Mouse (Mus musculus): ENCODE data around the gene Pspn. TPM values are rescaled to one million over a fixed set of nuclear protein-coding genes. Genes with fewer than 3 reads are reported as not detected.

Gene Pspn
- total RNA-seq, 2 experiments from 2014 or later = not detected

DNA sequence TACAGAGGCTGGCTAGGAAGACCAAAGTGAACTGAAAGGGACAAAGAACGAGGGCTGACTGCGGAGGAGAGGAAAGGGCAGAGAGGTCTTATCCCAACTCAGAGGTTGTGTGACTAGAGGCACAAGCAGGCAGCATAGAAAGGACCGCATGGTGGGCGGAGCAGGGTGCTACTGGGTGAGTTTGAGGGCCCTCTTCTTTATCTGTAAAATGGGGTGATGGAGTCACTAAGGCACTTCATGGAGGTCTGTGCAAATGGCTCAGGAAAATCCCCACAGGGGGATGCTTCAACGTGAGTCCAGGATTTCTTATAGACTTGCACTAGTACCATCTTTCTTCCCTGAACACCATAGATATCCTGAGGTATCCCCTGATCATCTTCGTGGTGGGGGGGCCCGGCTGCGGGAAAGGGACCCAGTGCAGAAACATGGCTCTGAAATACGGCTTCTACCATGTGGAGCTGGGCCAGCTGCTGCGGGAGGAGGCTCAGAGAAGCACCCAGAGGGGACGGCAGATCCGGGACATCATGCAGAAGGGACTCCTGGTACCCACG lies 12.5 kb upstream of the Pspn start:
- Histone ChIP-seq H3K4me3 (peak overlapping the region; percentile 73), H3K27ac (peak overlapping the region; percentile 97)
- DNase-seq (ENCODE audit: low spot score in 2 of 2) = no peak
- TF ChIP-seq CTCF (conservative IDR thresholded peaks at IDR 0.05) = no peak

GRCm38 (mm10) chr17:57011236-57012141 lies 11.7 kb upstream of the Pspn start, which contains the start of the genes Gtf2f1 and Gm17949:
TSS of gene Gtf2f1 (minus strand) at chr17:57011288.
TSS of gene Gm17949 (plus strand) at chr17:57011469.
- Histone ChIP-seq H3K27ac (peak within 1 kb of the TSS; percentile 97), H3K4me3 (peak within 1 kb of the TSS; percentile 73)
- DNase-seq (ENCODE audit: low spot score in 2 of 2) = peak; percentile 93 to 94
- TF ChIP-seq CTCF (conservative IDR thresholded peaks at IDR 0.05) = peak; percentile 18; the same call in 1 of the 2 replicates

DNA sequence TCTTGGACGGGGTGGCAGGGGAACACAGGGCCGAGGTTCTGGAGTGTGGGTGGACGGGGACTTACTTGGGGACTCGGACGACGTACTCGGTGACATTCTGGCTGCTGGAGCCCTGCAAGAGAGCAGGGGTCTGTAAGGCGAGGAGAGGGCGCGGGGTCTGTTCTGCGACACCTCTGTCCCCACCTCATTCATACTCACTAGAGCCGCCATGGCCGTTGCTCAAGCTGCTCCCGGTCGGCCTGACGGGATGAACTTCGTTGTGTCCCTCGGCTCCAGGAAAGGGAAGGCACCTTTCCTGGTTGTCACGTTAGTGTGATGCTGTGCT lies 11.1 kb upstream of the Pspn start:
- H3K4me3 ChIP-seq = peak overlapping the region; percentile 73
- no peak for DNase-seq (ENCODE audit: low spot score in 2 of 2)
- H3K27ac ChIP-seq = peak overlapping the region; percentile 97
- TF ChIP-seq CTCF (conservative IDR thresholded peaks at IDR 0.05) = no peak

DNA sequence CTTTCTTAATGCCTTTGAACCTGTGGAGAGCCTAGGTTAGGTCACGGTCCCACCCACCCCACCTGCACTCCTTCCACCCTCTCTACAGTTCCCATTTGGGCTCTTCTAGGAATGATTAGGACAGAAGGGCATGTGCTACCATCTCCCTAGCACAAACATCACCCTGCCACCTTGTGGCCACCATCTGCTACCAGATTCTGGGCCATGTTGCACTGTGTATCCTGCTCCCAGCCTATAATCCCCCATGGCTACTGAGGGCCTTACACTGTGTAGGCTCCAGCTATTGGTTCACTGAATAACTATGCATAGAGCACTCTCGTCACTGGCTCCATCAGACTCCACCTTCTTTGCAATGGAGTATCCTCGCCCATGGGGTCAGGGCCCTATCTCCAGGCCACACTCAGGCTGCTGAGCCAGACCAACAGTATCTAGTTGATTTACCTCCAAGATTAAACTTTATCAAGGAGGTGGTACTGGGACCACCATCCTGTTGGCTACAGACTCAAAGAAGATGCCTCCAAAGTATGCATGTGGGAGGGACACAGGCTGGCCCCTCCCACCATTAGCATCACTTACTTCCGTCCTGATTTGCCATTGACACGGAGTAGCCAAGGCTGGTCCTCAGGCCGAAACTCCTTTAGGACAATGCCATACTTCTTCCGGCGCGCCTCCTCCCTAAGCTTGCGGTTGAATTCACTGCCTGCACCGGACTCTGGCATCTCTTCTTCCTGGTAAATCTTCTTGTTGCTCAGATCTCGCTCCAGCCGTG lies 7.5 kb upstream of the Pspn start:
- Histone ChIP-seq H3K4me3 (no peak overlapping the region), H3K27ac (no peak overlapping the region)
- DNase-seq (ENCODE audit: low spot score in 2 of 2) = no peak
- TF ChIP-seq CTCF (conservative IDR thresholded peaks at IDR 0.05) = peak; percentile 47

- TF ChIP-seq CTCF (conservative IDR thresholded peaks at IDR 0.05) = no peak
- no peak for DNase-seq (ENCODE audit: low spot score in 2 of 2)
- H3K27ac ChIP-seq = no peak overlapping the region
- H3K4me3 ChIP-seq = no peak overlapping the region
Measured at GRCm38 (mm10) chr17:57003994-57004393, 4.2 kb upstream of the Pspn start.

DNA sequence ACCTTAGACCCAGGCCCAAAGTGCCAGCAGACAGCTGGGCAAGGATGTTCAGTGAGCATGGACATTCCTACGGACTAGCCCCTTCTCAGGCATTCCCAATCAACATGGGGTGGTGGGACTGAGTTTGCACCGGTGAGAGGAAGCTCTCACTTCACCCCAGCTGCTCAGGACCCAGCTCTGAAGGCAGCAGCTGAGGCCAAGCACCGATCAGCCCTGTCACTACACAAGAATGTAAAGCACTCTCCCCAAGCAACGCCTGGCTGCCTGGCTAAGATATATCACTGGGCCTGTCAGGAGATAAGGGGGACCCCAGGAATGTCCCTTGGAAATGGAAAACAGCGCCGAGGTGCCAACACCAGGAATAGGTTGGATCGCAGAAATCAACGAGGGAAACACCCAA lies 1.4 kb upstream of the Pspn start:
- DNase-seq (ENCODE audit: low spot score in 2 of 2) = no peak
- H3K4me3 ChIP-seq = no peak overlapping the region
- no peak overlapping the region for H3K27ac ChIP-seq
- TF ChIP-seq CTCF (conservative IDR thresholded peaks at IDR 0.05) = no peak

DNA sequence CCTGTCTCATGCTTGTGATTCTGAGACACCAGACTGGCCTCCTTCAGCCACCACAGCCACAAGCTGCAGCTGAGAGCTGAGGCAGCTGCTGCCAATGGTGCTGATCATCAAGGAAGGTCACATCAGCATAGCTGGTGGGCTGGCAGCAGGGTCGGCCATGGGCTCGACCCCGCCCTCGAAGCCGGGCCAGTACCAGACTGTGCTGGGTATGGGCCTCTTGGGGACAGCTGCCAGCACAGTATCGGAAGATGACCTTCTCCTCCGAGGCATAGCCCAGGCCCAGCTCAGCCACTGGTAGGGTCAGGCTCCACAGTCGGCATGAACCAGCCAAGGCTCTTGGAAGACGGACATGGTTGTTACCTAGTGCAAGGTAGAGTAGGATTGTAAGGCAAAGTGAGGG lies 404 bp downstream of the Pspn start:
- H3K4me3 ChIP-seq = no peak overlapping the region
- no peak overlapping the region for H3K27ac ChIP-seq
- TF ChIP-seq CTCF (conservative IDR thresholded peaks at IDR 0.05) = no peak
- DNase-seq (ENCODE audit: low spot score in 2 of 2) = no peak

DNA sequence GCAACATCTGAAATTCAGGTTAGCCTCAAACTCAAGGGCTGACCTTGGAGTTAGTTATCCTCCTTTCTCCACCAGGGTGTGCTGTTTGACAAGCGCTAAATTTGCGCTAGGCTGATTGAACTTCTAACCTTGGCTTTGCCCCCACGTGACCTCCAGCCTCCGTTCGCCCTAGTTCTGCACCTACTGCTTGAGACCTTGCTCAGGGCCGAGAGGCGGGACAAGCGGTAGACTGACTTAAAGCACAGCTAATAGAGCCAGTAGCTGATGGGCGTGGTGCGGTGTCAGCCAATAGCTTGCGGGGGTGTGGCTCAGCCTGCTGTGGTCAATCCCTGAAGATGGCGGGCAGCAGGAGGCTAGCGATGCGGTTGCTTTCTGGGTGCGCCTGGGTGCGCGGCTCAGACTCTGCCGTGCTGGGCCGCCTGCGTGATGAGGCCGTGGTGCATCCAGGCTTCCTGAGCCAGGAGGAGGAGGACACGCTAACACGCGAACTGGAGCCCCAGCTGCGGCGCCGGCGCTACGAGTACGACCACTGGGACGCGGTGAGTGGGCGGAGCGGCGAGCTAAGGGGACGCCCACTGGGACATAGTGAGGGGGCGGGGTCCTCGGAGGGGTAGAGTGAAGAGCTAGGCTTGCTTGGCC lies 2.7 kb downstream of the Pspn start, which contains the start of gene Alkbh7:
Gene Alkbh7, plus strand, starts transcription at position 311 of the 639 bp plus-strand sequence.
- Histone ChIP-seq H3K4me3 (peak within 1 kb of the TSS; percentile 93), H3K27ac (peak within 1 kb of the TSS; percentile 83)
- peak; percentile 90 to 93 for DNase-seq (ENCODE audit: low spot score in 2 of 2)
- peak; percentile 82 for TF ChIP-seq CTCF (conservative IDR thresholded peaks at IDR 0.05)

DNA sequence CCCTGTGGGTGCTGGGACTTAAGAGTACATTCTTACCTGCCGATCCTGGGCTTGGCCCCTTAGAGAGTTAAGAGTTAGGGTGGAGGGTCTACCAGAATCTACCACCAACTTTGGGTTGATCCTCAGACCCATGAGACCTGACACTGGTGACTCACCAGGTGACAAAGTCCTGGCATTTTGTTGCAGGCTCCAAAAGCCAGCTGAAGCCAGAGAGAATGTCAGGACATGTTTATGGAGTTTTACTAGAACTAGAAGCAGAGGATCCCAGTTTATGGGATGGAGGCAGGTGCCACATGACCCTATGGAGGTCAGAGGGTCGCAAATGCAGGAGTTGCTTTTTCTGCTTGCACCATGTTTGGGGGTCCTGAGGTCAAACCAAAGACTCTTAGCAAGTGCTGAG lies 3.3 kb downstream of the Pspn start:
- peak overlapping the region; percentile 83 for H3K27ac ChIP-seq
- DNase-seq (ENCODE audit: low spot score in 2 of 2) = no peak
- no peak for TF ChIP-seq CTCF (conservative IDR thresholded peaks at IDR 0.05)
- peak overlapping the region; percentile 93; the same call in 1 of the 2 replicates for H3K4me3 ChIP-seq

GRCm38 (mm10) chr17:56995046-56995445 lies 4.8 kb downstream of the Pspn start:
- DNase-seq (ENCODE audit: low spot score in 2 of 2) = no peak
- no peak overlapping the region for H3K4me3 ChIP-seq
- TF ChIP-seq CTCF (conservative IDR thresholded peaks at IDR 0.05) = no peak
- no peak overlapping the region for H3K27ac ChIP-seq

- no peak for TF ChIP-seq CTCF (conservative IDR thresholded peaks at IDR 0.05)
- Histone ChIP-seq H3K4me3 (peak overlapping the region; percentile 60), H3K27ac (peak overlapping the region; percentile 93)
- DNase-seq (ENCODE audit: low spot score in 2 of 2) = peak in 1 of 2 experiments; percentile 7
Measured at GRCm38 (mm10) chr17:56990966-56991365, 8.9 kb downstream of the Pspn start.

- peak; percentile 95 to 97 for DNase-seq (ENCODE audit: low spot score in 2 of 2)
- H3K27ac ChIP-seq = peak within 1 kb of the TSS; percentile 93
- no peak for TF ChIP-seq CTCF (conservative IDR thresholded peaks at IDR 0.05)
- H3K4me3 ChIP-seq = peak within 1 kb of the TSS; percentile 60
Measured at GRCm38 (mm10) chr17:56990115-56990746, 9.6 kb downstream of the Pspn start, which contains the start of gene Clpp. TSS of gene Clpp (plus strand) at chr17:56990305.

All from layer of hippocampus, adult 2 months (tissue).